Mouse (Mus musculus) neural tube, embryonic 15.5 days (tissue): ENCODE measurements at regions not wholly inside any gene's neighbourhood (a gene's known extent, or its start where the extent isn't known, plus 50 kb on each side); places are given as distances from the start of the nearest gene placed in this dataset.
"Not testable (repeated sequence)": the region's sequence is repeated elsewhere in the genome, so short reads cannot be mapped to it uniquely, and the experiment has no call there.

Experiments used
- ATAC-seq: fragments of 200-750 bp; cut with Nextera tagmentation; 2 replicates; pipeline ENCODE4 v1.8.0; 2017; ENCODE audit warnings: mild to moderate bottlenecking, moderate TSS enrichment, moderate library complexity; ENCODE audit not compliant: low FRiP score
- H3K27ac ChIP-seq: fragments of 300-500 bp; sonication (generic); replicated peaks from 2 replicates; pipeline ENCODE4 v1.5.1; 2015; ENCODE audit warnings: mild to moderate bottlenecking, inconsistent platforms
- H3K27me3 ChIP-seq: fragments of 300-500 bp; sonication (generic); replicated peaks from 2 replicates; pipeline ENCODE4 v1.6.1; 2015; ENCODE audit warnings: inconsistent platforms
- H3K36me3 ChIP-seq: fragments of 300-500 bp; sonication (generic); 2 replicates; pipeline ENCODE4 v1.6.1; 2015; ENCODE audit warnings: inconsistent platforms
- H3K4me1 ChIP-seq: fragments of 300-500 bp; sonication (generic); 2 replicates; pipeline ENCODE4 v1.6.1; 2015; ENCODE audit warnings: inconsistent platforms
- H3K4me2 ChIP-seq: fragments of 300-500 bp; sonication (generic); 2 replicates; pipeline ENCODE4 v1.6.1; 2015; ENCODE audit warnings: inconsistent platforms, mild to moderate bottlenecking, moderate library complexity
- H3K4me3 ChIP-seq: fragments of 300-500 bp; sonication (generic); replicated peaks from 2 replicates; pipeline ENCODE4 v1.5.1; 2015; ENCODE audit warnings: mild to moderate bottlenecking, inconsistent platforms
- H3K9ac ChIP-seq: fragments of 300-500 bp; sonication (generic); replicated peaks from 2 replicates; pipeline ENCODE4 v1.6.1; 2015; ENCODE audit warnings: mild to moderate bottlenecking, inconsistent platforms
- H3K9me3 ChIP-seq: fragments of 300-500 bp; sonication (generic); replicated peaks from 2 replicates; pipeline ENCODE4 v1.6.1; 2016; ENCODE audit warnings: inconsistent platforms
- WGBS: fragments of 180-500 bp; shearing (Covaris S2); methylation state at CpG from one replicate; pipeline ENCODE4 v1.1.7; 2015; ENCODE audit warnings: mixed read lengths; 5-methylcytosine and 5-hydroxymethylcytosine counted together

DNA sequence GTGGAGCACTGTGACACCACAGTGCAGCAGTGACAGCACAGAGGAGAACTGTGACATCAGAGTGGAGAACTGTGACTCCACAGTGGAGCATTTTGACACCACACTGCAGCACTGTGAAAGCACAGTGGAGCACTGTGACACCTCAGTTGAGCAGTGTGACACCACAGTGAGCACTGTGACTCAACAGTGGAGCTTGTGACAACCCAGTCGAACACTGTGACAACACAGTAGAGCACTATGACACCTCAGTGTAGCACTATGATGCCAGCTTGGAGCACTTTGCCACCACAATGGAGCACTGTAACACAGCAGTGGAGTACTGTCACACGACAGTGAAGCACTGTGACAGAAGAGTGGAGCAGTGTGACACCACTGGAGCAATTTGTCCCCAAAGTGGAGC lies 79.7 kb upstream of the Scaf8 start:
- Histone ChIP-seq H3K9ac (no peak overlapping the region), H3K9me3 (0 out of 2 replicates have a peak, but pooled peaks cover 4% of the 10 kb centered on the region), H3K36me3 (no peaks in the 10 kb centered on the region), H3K4me2 (no peak overlapping the region), H3K27ac (no peak overlapping the region), H3K4me1 (no peaks in the 10 kb centered on the region), H3K27me3 (no peaks in the 10 kb centered on the region), H3K4me3 (no peak overlapping the region)
- no peak for ATAC-seq
- 69% methylated on average over 2 of the region's 2 CpGs for WGBS

DNA sequence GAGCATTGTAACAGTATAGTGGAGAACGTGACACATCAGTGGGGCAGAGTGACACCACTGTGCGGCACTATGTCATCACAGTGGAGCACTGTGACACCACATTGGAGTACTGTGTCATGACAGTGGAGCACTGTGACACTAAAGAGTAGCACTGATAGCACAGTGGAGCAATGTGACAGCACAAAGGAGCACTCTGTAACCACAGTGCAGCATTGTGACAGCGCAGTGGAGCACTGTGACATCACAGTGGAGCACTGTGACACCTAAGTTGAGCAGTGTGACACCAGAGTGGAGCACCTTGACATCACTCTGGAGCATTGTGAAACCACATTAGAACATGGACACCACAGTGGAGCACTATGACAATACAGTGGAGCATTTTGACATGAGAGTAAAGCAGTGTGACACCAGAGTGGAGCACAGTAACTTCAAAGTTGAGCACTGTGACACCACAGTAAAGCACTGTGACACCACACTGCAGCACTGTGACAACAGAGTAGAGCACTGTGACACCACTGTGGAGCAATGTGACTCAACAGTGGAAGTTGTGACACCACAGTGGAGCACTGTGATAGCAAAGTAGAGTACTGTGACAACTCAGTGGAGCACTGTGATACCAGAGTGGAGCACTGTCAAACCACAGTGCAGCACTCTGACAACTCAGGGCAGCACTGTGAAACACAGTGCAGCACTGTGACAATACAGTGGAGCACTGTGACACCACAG lies 77.5 kb upstream of the Scaf8 start:
- WGBS: 43% methylated on average over 3 of the region's 3 CpGs
- no peaks in the 10 kb centered on the region for H3K9me3 ChIP-seq
- H3K4me3 ChIP-seq: no peak overlapping the region
- no peak overlapping the region for H3K4me2 ChIP-seq
- H3K36me3 ChIP-seq: no peaks in the 10 kb centered on the region
- H3K9ac ChIP-seq: no peak overlapping the region
- H3K27ac ChIP-seq: no peak overlapping the region
- no peaks in the 10 kb centered on the region for H3K27me3 ChIP-seq
- no peak for ATAC-seq
- no peaks in the 10 kb centered on the region for H3K4me1 ChIP-seq

DNA sequence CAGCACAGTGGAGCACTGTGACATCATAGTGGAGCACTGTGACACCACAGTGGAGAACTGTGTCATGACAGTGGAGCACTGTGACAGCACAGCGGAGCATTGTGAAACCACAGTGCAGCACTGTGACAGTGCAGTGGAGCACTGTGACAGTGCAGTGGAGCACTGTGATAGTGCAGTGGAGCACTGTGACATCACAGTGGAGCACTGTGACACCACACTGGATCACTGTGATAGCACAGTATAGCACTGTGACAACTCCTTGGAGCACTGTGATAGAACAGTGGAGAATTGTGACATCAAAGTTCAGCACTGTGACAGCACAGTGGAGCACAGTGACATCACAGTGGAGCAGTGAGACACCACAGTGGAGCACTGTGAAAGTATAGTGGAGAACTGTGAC lies 76.7 kb upstream of the Scaf8 start:
- Histone ChIP-seq H3K4me3 (no peak overlapping the region), H3K36me3 (no peaks in the 10 kb centered on the region), H3K9me3 (no peaks in the 10 kb centered on the region), H3K4me2 (no peak overlapping the region), H3K9ac (no peak overlapping the region), H3K27me3 (no peaks in the 10 kb centered on the region), H3K4me1 (no peaks in the 10 kb centered on the region), H3K27ac (no peak overlapping the region)
- ATAC-seq: no peak
- WGBS: 83% methylated on average over 1 of the region's 1 CpGs

DNA sequence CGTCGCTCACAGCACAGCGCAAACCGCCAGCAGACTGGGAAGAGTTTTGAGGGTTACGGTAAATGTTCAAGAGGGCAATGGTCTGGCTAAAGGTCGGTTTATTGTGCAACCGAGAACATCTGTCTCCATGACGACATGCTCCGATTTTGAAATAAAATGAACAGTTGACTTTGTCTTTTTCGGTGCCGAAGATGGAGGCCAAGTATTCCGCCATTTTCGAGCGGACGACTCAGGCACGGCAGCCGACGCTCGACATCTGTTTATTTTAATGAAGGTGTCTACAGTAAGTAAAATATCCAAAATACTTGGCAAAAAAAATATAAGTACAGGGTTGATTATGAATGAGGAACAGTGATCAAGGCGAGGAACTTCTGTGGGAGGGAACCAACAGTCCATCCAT lies 70.3 kb upstream of the Scaf8 start:
- H3K4me1 ChIP-seq, H3K36me3 ChIP-seq, H3K27me3 ChIP-seq, H3K4me3 ChIP-seq, H3K9me3 ChIP-seq, H3K4me2 ChIP-seq, H3K27ac ChIP-seq, H3K9ac ChIP-seq, ATAC-seq: not testable (repeated sequence)
- 90% methylated on average over 20 of the region's 20 CpGs for WGBS

DNA sequence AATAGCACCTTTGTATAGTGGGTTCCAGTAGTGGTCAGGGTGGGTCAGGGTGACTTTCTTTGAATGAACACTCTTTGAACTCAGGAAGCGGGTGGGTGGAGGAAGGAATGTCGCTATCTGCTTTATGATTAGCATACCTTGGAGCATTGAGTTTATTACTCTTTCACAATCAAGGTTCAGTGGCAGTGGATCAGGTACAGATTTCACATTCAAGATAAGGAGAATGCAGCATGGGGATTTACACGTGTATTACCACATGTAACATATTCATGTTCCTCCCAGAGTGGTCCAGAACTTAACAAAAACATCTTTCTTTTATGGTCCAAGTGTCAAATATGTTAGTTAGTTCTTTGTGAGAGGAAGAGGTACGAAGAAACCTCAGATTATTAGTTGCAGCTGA lies 60.9 kb upstream of the Scaf8 start:
- not testable (repeated sequence) for H3K36me3 ChIP-seq, H3K4me1 ChIP-seq, H3K27me3 ChIP-seq, H3K4me3 ChIP-seq, ATAC-seq, H3K9ac ChIP-seq, H3K4me2 ChIP-seq, H3K9me3 ChIP-seq, H3K27ac ChIP-seq
- 83% methylated on average over 4 of the region's 4 CpGs for WGBS

DNA sequence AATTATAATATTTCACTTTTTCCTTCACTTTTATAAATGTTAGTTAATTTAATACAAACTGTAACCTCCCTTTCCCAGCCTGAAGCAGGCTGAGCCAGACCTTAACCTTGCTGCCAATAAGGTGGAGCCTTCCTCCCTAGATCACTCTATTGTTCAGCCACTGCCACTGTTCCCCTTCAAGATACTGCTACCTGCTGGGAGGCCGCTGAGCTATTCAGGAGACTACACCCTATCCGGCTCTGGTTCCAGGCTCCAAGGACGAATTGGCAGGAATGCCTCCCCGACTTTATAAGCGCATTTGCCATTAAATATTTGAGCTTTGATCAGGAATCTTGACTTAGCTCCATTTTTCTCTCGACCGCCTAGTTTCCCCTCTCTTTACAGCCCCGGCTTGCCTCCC lies 59.9 kb upstream of the Scaf8 start:
- H3K27me3 ChIP-seq, H3K9me3 ChIP-seq, H3K4me1 ChIP-seq, H3K4me2 ChIP-seq, H3K9ac ChIP-seq, H3K36me3 ChIP-seq, H3K4me3 ChIP-seq, ATAC-seq, H3K27ac ChIP-seq: not testable (repeated sequence)
- 33% methylated on average over 8 of the region's 8 CpGs for WGBS

DNA sequence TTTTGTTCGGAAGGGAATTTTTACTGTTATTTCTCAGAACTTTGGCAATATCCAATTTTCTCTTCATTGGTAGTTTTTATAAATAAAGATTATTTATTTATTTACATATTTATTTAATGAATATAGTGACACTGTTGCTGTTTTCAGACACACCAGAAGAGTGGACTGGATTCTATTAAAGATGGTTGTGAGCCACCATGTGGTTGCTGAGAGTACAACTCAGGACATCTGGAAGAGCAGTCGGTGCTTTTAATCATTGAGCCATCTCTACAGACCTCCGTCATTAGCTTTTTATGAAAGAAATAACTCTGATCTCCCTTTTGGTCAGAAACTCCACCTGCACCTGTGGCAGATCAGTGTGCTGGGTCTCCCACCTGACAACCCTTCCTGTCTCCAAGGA lies 59.4 kb upstream of the Scaf8 start:
- H3K4me2 ChIP-seq, H3K27ac ChIP-seq, H3K36me3 ChIP-seq, H3K9me3 ChIP-seq, ATAC-seq, H3K4me3 ChIP-seq, H3K27me3 ChIP-seq, H3K9ac ChIP-seq, H3K4me1 ChIP-seq: not testable (repeated sequence)
- WGBS: 86% methylated on average over 3 of the region's 3 CpGs

DNA sequence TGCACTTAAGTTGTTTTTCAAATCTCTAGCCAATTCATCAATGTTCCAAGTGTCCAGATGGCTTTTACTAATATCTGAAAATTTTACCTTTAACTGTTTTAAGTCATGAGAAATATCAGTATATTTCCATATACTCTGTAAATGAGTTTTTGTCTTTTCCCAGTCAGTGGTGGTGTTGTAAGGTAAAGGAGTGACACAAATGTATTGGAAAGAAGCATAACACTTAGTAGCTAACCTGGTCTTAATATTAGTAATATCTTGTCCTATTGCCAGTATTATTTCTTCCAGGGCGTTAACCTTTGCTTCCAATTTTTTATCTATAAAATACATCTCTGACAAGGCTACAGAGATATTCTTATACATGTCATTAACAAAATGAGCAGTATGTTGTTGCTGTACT lies 51.4 kb upstream of the Scaf8 start:
- WGBS: 93% methylated on average over 1 of the region's 1 CpGs
- not testable (repeated sequence) for H3K4me3 ChIP-seq, H3K27ac ChIP-seq, H3K9ac ChIP-seq, H3K4me1 ChIP-seq, H3K27me3 ChIP-seq, H3K36me3 ChIP-seq, H3K4me2 ChIP-seq, ATAC-seq, H3K9me3 ChIP-seq
